Mouse (Mus musculus): ENCODE results near the gene Fam50b.

DNA sequence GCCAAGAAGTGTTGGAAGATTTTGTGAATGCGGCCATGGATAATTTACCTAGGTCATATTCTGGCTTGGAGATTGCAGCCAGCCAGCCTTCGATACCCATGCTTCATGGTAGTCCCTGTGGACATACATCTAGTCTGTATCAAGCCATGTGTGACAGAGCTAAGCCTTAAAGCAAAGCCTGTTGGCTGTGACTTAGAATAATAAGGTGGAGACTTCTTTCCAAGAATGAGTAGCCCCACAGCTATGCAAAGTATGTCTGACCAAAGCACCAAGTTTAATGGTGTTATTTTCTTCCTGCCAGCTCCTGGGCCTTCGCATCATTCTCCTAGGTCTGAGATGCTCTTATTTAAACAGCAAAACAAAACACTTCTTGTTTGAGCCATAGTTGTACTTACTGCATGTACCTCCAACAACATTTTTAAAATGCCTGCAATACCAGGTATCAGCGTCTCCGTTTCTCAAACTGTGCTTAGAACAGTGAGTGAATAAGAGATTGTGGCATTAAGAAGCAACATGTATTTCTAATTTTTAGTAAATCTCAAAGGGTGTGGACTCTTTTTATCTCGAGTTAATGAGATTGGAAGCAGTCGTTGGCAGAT is 37.8 kb upstream of the Fam50b start:
- TF ChIP-seq CTCF (IDR thresholded peaks at IDR 0.05; ENCODE audit: insufficient read depth, low read length) (no peak), POLR2A (IDR thresholded peaks at IDR 0.05; ENCODE audit: borderline replicate concordance, extremely low read depth, low read depth, low read length) (no peak)

Measured in lung, adult 2 months (tissue).